Mouse (Mus musculus) urinary bladder, postnatal 0 days (tissue): ENCODE results near the gene Stoml1. TPM values are rescaled to one million over a fixed set of nuclear protein-coding genes. Genes with fewer than 3 reads are reported as not detected.

Experiments used
- microRNA-seq: library from miRNA; unstranded; fragments of <30 nt; microRNA quantifications from one replicate; pipeline ENCODE4, GENCODE M21; 2016
- polyA plus RNA-seq: library from polyadenylated mRNA; unstranded; fragments of >200 nt; fragmentation: Nextera tagmentation; extraction: Ambion mirVana; gene quantifications from 2 replicates; pipeline ENCODE4 v1.2.1, GENCODE M21; 2015

Stoml1 gene
- polyA plus RNA-seq, result 33.5 and 34.3 TPM in 2 replicates

DNA sequence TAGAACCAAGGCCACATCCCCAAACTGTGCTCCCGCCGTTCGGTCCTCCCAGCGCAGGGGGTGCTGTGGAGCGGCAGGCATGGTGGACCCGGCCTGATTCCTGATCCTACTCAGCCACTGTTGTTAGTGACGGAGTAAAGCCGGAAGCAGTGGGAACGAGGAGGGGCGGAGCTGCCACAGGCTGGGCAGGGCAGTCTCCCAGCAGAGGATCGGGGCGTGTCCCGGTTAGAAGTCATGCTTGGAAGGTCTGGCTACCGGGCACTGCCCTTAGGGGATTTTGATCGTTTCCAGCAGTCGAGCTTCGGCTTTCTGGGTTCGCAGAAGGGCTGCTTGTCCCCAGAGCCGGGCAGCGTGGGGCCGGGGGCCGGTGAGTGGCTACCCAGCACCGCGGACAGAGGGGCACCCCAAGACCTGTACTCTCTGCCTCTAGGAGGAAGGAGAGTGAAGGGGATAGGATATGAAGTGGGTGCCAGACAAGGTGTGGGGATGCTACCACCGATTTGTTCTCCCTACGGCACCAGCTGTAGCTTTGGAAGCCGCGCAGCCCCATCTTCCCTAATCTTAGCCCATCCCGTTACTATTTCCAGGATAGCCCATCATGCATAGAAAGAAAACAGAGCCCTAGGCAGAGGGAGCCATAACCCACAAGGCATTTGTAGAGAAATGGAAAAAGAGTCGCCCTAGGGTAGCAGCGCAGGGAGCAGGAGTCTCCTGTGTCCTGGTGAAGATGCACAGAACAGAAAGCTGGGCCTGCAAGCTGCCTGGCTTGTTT is at the start of gene Stoml1:
Gene Stoml1 (plus strand): TSS at position 132 of the 772 bp plus-strand sequence.

DNA sequence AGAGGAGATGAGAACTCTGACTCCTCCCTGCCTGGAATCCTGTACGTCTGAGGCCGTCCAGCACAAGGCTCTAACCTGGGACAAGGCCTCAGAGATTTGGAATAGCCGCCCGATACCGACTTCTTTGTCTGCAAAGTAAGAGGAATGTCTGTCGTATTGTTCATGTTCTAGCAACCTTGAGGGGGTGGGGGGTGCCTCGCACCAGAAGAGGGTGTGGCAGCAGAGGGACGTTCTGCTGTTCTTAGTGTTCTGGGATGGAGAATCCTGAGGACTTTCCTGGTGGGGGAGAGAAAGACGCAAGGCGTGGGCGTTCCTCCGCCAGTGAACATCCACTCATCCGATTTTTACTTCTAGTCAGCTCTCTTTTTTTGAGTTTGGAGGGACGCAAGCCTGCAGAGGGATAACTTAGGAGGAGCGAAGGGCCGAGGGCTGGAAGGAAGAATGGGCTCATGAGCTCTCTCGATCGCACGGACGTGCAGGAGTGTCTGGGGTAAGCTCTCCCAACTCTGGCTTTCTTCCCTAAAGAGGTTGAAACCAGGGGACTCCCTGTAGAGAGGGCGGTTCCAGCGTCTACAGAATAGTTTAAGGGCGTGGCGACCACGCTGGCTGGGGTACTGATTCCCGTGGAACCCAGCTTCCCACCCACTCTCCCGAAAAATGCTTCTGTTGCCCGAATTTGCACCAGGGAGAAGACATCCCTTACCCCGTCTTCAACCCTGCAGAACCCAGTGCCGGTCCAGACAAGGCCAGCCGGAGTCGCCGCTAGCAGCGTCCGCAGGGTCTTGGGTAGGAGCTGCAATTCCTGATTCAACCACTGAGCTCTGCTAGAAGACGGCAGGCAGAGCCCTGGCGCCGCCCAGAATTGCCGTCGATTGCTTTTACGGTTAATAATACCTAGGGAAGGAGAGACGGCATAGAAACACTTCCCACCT is 49.2 kb upstream of the Stoml1 start, which contains the start of the genes Islr and Islr2:
Gene Islr (minus strand): TSS at position 791 of the 932 bp plus-strand sequence.
Gene Islr2 (minus strand): TSS at position 804 of the 932 bp plus-strand sequence.

DNA sequence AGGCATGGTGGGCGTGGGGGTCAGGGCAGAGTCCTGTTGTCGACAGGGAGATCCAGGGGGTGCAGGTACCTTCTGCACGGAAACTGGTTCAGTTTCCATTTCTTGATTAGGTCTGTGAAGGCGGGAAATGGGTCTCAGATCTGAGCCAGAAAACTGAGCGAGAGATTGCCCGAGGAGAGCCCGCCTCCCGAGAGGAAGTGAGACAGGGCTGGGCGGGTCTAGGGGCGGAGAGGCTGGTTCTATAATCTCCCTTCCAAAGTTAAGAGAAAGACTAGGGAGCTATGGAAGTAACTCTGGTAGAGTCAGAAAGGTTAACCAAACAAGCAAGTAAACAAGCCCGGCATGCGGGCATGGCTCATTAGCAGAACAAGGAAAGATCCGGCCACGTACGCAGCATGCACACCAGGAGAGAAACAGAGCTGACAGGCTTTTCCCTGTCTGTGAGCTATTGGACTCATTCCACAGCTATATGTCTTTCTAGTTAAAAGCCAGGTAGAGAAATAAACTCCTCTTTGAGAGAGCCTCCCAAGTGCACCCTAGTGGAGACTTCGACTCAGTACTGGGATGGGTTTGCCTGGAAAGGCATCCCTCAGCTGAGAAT is 3.3 kb upstream of the Stoml1 start, which contains the start of gene Pml:
Gene Pml (minus strand): TSS at position 195 of the 601 bp plus-strand sequence.

Small RNA genes lying within 50 kb of the gene (microRNA-seq; reads per million reads assigned to microRNA genes)
- not detected for gene Mir6385

Other genes starting within 250 kb of the Stoml1 start
- gene Cyp11a1, start 246.8 kb upstream of the Stoml1 start, polyA plus RNA-seq, result 1.2 and 5.2 TPM in 2 replicates
- gene Stra6, start 189.4 kb upstream of the Stoml1 start, polyA plus RNA-seq, result 0.07 and 0.12 TPM in 2 replicates
- gene Ccdc33, start 134.3 kb upstream of the Stoml1 start, polyA plus RNA-seq, result not detected in 2 replicates
- 85.1 and 85.6 TPM in 2 replicates for gene Islr, start 48.9 kb upstream of the Stoml1 start, polyA plus RNA-seq
- gene Islr2, start 48.8 kb upstream of the Stoml1 start, polyA plus RNA-seq, result 0.11 and 0.18 TPM in 2 replicates
- gene Pml, start 3.4 kb upstream of the Stoml1 start, polyA plus RNA-seq, result 10.4 and 10.8 TPM in 2 replicates
- 121 and 138 TPM in 2 replicates for gene Loxl1, start 60.0 kb downstream of the Stoml1 start, polyA plus RNA-seq
- gene Tbc1d21, start 117.3 kb downstream of the Stoml1 start, polyA plus RNA-seq, result not detected in 2 replicates
- 0.45 and 0.60 TPM in 2 replicates for gene Insyn1, start 235.4 kb downstream of the Stoml1 start, polyA plus RNA-seq